In the genomic region with DNA sequence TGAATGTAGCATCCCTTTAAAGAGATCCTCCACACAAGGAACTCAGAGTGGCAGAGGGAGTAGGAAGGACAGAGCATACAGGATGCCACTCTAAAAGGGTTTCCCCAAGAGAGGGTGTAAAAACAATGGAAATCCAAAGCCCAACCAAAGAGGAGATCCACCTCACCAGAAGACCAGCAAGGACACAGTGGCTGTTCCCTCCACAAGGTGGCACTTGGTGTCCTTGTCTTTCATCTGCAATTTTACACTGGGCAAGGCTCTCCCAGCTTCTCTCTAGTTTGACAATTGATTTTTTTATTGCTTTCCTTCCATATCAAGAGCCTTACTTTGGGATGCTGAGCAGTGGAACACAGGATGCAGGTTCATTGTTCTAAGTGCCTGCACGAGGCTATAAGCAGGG, we compare ENCODE assay signal across 16 mouse cellular contexts.
DNase-seq lines count a peak whose midpoint lies in the region; ATAC-seq and TF ChIP-seq lines count a peak whose summit lies in the region.
"Had no signal": no experiment of that assay in that cellular context is flagged by ENCODE, and none has a peak within 500 bp of the region (broad histone marks: within the 10 kb centered on the region; RNA-seq: fewer than 3 reads in every experiment).

No protein-coding gene starts in this region.

- no peak for ATAC-seq in midbrain, embryonic 11.5 days (ENCODE audit: low FRiP score)
- ATAC-seq in midbrain, embryonic 15.5 days (replicated peaks) = no peak
- ATAC-seq in stomach, postnatal 0 days (ENCODE audit: low FRiP score, low TSS enrichment) = no peak
- no peak for ATAC-seq in forebrain, embryonic 13.5 days

- TF ChIP-seq EP300 in stomach, postnatal 0 days (optimal IDR thresholded peaks at IDR 0.05) = no peak

- TF ChIP-seq POLR2A in kidney, adult 2 months (IDR thresholded peaks at IDR 0.05; ENCODE audit: low read depth, low read length) = no peak

- H3K4me1 ChIP-seq in kidney, adult 2 months (ENCODE audit: control insufficient read depth, insufficient read depth, low read length) = no peaks in the 10 kb centered on the region
- H3K4me1 ChIP-seq in midbrain, embryonic 11.5 days (ENCODE audit: control insufficient read depth, insufficient read depth, low read length) = no peaks in the 10 kb centered on the region
- H3K4me1 ChIP-seq in midbrain, embryonic 15.5 days = no peaks in the 10 kb centered on the region
- H3K4me1 ChIP-seq in stomach, postnatal 0 days (replicated peaks; ENCODE audit: control insufficient read depth, insufficient read depth) = no peaks in the 10 kb centered on the region
- 0 out of 2 replicates have a peak, but pooled peaks cover 5% of the 10 kb centered on the region for H3K4me1 ChIP-seq in forebrain, embryonic 13.5 days
- H3K4me1 ChIP-seq: liver, embryonic 13.5 days; neural tube, embryonic 13.5 days had no signal

- H3K4me3 ChIP-seq in kidney, adult 2 months (ENCODE audit: insufficient read depth, low read depth, low read length) = no peak overlapping the region
- no peak overlapping the region for H3K4me3 ChIP-seq in midbrain, embryonic 11.5 days (ENCODE audit: low read depth, low read length)
- H3K4me3 ChIP-seq in midbrain, embryonic 15.5 days = no peak overlapping the region
- H3K4me3 ChIP-seq in stomach, postnatal 0 days (ENCODE audit: low read depth, low read length) = no peak overlapping the region
- no peak overlapping the region for H3K4me3 ChIP-seq in forebrain, embryonic 13.5 days
- H3K4me3 ChIP-seq: erythroblast, embryonic 14.5 days; liver, embryonic 13.5 days; neural tube, embryonic 13.5 days had no signal

- no peak overlapping the region for H3K27ac ChIP-seq in kidney, adult 2 months (ENCODE audit: insufficient read depth, low read depth, low read length)
- no peak overlapping the region for H3K27ac ChIP-seq in midbrain, embryonic 11.5 days (ENCODE audit: low read depth, low read length)
- H3K27ac ChIP-seq in midbrain, embryonic 15.5 days = no peak overlapping the region
- H3K27ac ChIP-seq in stomach, postnatal 0 days (replicated peaks) = no peak overlapping the region
- no peak overlapping the region for H3K27ac ChIP-seq in forebrain, embryonic 13.5 days
- H3K27ac ChIP-seq: liver, embryonic 13.5 days; neural tube, embryonic 13.5 days had no signal

- H3K27me3 ChIP-seq in kidney, adult 2 months (replicated peaks; ENCODE audit: control insufficient read depth, insufficient read depth, low read length) = no peaks in the 10 kb centered on the region
- H3K27me3 ChIP-seq in midbrain, embryonic 11.5 days (ENCODE audit: control insufficient read depth, insufficient read depth, low read length) = no peaks in the 10 kb centered on the region
- H3K27me3 ChIP-seq in midbrain, embryonic 15.5 days (replicated peaks) = no peaks in the 10 kb centered on the region
- no peaks in the 10 kb centered on the region for H3K27me3 ChIP-seq in stomach, postnatal 0 days (ENCODE audit: control insufficient read depth, insufficient read depth, low read length)
- H3K27me3 ChIP-seq in forebrain, embryonic 13.5 days = no peaks in the 10 kb centered on the region
- H3K27me3 ChIP-seq: liver, embryonic 13.5 days; neural tube, embryonic 13.5 days had no signal

- 0 out of 2 replicates have a peak, but pooled peaks have one; percentile 30 for TF ChIP-seq CTCF in kidney, adult 2 months (conservative IDR thresholded peaks at IDR 0.05; ENCODE audit: insufficient read depth, insufficient read length, low read depth, low read length)
- peak; percentile 65 for TF ChIP-seq CTCF in stomach, postnatal 0 days (IDR thresholded peaks at IDR 0.05; ENCODE audit: low read depth)

- 62% methylated on average over 1 of the region's 1 CpGs for WGBS in kidney, adult 2 months
- 69% methylated on average over 1 of the region's 1 CpGs for WGBS in midbrain, embryonic 11.5 days
- WGBS in midbrain, embryonic 15.5 days = 50% methylated on average over 1 of the region's 1 CpGs
- 53% methylated on average over 1 of the region's 1 CpGs for WGBS in stomach, postnatal 0 days
- WGBS in forebrain, embryonic 13.5 days = 64% methylated on average over 1 of the region's 1 CpGs

- no peaks in the 10 kb centered on the region for H3K9me3 ChIP-seq in midbrain, embryonic 11.5 days (ENCODE audit: control insufficient read depth, low read length)
- no peaks in the 10 kb centered on the region for H3K9me3 ChIP-seq in midbrain, embryonic 15.5 days
- H3K9me3 ChIP-seq in stomach, postnatal 0 days (ENCODE audit: control insufficient read depth, low read length) = no peaks in the 10 kb centered on the region
- H3K9me3 ChIP-seq in forebrain, embryonic 13.5 days (replicated peaks) = no peaks in the 10 kb centered on the region
- H3K9me3 ChIP-seq: liver, embryonic 13.5 days; neural tube, embryonic 13.5 days had no signal

- H3K4me2 ChIP-seq in midbrain, embryonic 11.5 days = no peak overlapping the region
- no peak overlapping the region for H3K4me2 ChIP-seq in midbrain, embryonic 15.5 days
- H3K4me2 ChIP-seq in stomach, postnatal 0 days (replicated peaks; ENCODE audit: low read depth) = no peak overlapping the region
- H3K4me2 ChIP-seq in forebrain, embryonic 13.5 days = no peak overlapping the region
- H3K4me2 ChIP-seq: liver, embryonic 13.5 days; neural tube, embryonic 13.5 days had no signal

- no peaks in the 10 kb centered on the region for H3K36me3 ChIP-seq in kidney, adult 2 months (ENCODE audit: control insufficient read depth, insufficient read depth, low read length)
- no peaks in the 10 kb centered on the region for H3K36me3 ChIP-seq in midbrain, embryonic 11.5 days (ENCODE audit: control insufficient read depth, insufficient read depth, low read length)
- no peaks in the 10 kb centered on the region for H3K36me3 ChIP-seq in midbrain, embryonic 15.5 days (replicated peaks)
- H3K36me3 ChIP-seq in stomach, postnatal 0 days (ENCODE audit: control insufficient read depth, insufficient read depth, low read length) = no peaks in the 10 kb centered on the region
- no peaks in the 10 kb centered on the region for H3K36me3 ChIP-seq in forebrain, embryonic 13.5 days (ENCODE audit: poor library complexity, severe bottlenecking)
- H3K36me3 ChIP-seq: G1E; liver, embryonic 13.5 days; neural tube, embryonic 13.5 days had no signal

- DNase-seq in cerebellum, postnatal 14 days = peak; percentile 33 to 37
- no peak for DNase-seq in cerebellum, adult 11-12 months
- no peak for DNase-seq in kidney, adult 2 months
- no peak for DNase-seq in kidney, adult 18-20 months
- peak; percentile 57 for DNase-seq in midbrain, embryonic 11.5 days (ENCODE audit: low spot score, missing footprints)
- DNase-seq in stomach, postnatal 0 days (ENCODE audit: low spot score) = no peak
- DNase-seq: adrenal gland, adult 2 months; gastrocnemius, postnatal 36 days; kidney, postnatal 36 days; left cerebral cortex, postnatal 4 days; liver, embryonic 13.5 days had no signal

- no peak overlapping the region for H3K9ac ChIP-seq in midbrain, embryonic 11.5 days (ENCODE audit: low read length)
- no peak overlapping the region for H3K9ac ChIP-seq in midbrain, embryonic 15.5 days
- no peak overlapping the region for H3K9ac ChIP-seq in stomach, postnatal 0 days (ENCODE audit: low read length)
- no peak overlapping the region for H3K9ac ChIP-seq in forebrain, embryonic 13.5 days
- H3K9ac ChIP-seq: liver, embryonic 13.5 days; neural tube, embryonic 13.5 days had no signal

Comparison
In these comparisons a context has a peak if more than half of its experiments do, and no peak if none do; other contexts are left out.
1. DNase-seq: peak in cerebellum, postnatal 14 days (2 of 2) and midbrain, embryonic 11.5 days (single experiment); none in cerebellum, adult 11-12 months (single experiment), kidney, adult 2 months (single experiment), kidney, adult 18-20 months (single experiment) and stomach, postnatal 0 days (single experiment).